Mouse (Mus musculus) right cerebral cortex, postnatal 25 days (tissue): Measurements from ENCODE around the gene Gm11733.
"Not testable (repeated sequence)": the region's sequence is repeated elsewhere in the genome, so short reads cannot be mapped to it uniquely, and the experiment has no call there.

Experiments used
- DNase-seq: peaks from one replicate; pipeline ENCODE4 v3.0.0; 2022

Gm11733 gene

GRCm38 (mm10) chr11:117484198-117484597 lies at the start of gene Gm11733:
Gm11733 (plus strand) TSS chr11:117484368.
- peak; percentile 81 for DNase-seq

DNA sequence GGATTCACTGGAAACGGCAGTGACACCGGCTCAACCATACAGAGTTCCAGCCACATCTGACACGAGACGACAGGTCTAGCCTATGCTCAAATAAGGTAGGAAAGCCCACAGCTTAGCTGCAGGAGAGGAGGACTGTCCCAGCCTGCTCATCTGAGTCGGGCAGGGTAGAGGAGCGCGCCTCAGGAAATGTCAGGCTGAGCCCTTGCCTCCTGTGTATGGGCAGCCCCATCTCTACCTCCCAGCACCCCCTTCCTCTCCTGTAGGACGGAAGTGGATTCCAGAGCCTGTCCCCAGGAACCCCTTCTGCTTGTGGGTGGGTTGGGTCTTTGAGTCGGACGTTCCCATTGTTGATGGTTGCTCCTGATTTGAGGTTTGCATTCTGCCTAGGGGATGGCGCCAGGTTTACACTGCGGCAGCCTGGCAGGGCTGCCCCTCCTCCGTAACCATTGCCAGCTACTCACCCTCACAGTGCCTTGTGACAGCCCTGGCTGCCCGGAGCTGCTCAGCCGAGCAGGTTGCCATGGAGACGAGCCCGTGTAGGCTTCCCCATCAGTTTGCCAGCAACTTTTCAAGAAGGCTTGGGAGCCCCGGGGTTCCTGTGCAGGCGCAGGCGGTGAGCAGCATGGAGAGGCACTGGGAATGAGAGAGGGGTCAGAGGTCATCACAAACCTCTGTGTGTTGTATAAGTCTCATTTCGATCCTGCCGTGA lies 47.6 kb upstream of the Gm11733 start:
- peak; percentile 78 for DNase-seq

DNA sequence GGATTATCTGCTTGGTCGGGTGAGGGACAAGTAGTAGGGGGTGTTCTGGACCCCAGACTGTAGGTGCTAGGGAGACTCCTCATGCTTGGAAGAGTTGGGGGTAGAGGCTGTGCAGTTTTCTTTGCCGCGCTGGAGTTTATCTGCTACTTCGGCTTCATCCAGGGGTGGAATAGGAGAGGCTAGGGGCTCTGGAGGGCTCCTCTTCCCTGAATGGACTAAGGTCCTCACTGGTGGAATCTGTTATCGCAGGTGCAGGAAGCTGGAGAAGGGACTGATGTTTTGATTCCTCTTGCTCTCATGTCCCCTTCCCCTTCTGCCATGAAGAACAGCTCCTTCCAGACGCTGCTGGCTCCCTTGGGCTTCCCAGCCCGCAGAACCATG lies 47.1 kb upstream of the Gm11733 start:
- no peak for DNase-seq

DNA sequence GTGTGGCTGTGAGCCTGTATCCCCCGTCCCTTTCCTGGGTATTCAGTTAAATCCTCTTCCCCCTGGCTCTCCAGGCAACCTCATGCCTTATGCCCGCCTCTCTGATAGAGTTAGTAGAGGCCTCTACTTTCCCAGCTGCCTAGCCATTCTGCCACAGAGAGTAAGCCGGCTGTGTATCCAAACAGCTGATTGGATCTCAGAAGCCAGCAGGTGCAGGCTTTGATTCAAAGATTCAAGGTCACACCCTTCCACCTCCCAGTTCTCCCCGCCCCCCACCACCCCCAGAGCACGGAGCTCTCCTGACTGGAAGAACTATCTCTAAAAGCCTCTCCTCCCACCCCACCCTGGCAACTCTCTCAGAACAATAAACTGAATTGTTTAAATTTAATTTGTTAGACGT lies 45.8 kb upstream of the Gm11733 start:
- no peak for DNase-seq

DNA sequence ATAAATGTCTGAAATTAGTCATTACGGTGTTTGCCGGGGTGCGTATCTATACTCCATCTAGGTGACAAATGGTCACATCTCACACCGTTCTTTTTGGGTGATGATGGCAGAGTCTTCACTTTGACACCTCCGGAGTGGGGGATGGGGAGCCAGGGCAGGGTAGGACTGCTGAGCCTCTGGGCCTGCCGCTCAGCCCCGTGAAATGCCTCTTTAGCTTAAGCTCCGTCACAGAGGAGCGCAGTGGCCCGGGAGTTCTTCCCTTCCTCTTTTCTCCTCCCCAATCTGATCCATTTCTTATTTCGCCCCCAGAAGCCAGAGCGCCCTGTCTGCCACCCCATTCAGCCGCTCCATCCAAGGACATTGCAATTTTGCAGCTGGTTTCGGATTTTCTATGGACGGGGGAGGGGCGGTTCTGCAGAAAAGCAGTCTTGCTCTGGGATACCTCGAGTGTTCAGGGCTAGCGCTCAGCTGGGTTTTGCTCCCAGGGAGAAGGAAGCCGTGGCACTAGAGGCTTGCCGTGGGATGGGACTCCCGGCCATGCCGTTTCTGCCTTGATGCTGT lies 43.2 kb upstream of the Gm11733 start:
- peak; percentile 15 for DNase-seq

DNA sequence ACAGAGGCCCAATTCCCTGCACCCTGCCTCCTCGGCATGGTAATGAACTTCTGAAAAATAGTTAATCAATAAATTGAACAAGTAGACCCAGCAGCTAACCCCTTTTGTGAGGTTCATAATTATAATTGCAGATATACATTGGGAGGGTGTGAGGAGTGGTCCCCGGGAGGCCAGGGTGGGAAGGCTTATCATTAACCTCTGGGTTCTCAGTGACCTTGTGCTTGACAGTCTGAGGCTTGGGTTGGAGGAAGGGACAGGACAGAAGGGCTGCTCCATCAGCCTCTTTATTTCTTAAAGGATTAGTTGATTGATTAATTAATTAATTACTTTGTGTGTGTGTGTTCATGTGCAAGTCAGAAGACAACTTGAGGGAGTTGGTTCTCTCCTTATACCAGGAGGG lies 40.1 kb upstream of the Gm11733 start:
- no peak for DNase-seq

- no peak for DNase-seq
Measured at GRCm38 (mm10) chr11:117445707-117446106, 38.5 kb upstream of the Gm11733 start.

DNA sequence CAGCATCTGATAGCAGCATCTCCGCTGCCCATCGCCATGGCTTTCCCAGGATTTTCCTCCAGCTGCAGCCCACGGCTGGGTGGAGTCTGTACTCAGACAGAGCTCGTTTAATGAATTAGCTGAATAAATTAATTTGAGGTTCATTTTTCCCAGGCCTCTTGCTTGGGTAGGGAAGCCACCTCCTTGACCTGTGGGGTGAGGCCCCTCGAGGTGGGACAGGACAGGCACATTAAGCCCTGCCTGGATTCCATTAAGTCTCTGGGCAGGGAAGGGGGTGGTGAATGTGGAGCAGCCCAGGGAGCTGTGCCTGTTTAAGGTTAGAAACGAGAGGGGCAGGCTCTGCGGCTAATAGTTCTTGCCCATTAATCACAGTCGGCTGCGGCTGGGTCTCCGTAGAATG lies 30.1 kb upstream of the Gm11733 start:
- no peak for DNase-seq

- no peak for DNase-seq
Measured at GRCm38 (mm10) chr11:117459148-117459547, 25.0 kb upstream of the Gm11733 start.

GRCm38 (mm10) chr11:117462202-117462864 lies 21.8 kb upstream of the Gm11733 start:
- no peak for DNase-seq

DNA sequence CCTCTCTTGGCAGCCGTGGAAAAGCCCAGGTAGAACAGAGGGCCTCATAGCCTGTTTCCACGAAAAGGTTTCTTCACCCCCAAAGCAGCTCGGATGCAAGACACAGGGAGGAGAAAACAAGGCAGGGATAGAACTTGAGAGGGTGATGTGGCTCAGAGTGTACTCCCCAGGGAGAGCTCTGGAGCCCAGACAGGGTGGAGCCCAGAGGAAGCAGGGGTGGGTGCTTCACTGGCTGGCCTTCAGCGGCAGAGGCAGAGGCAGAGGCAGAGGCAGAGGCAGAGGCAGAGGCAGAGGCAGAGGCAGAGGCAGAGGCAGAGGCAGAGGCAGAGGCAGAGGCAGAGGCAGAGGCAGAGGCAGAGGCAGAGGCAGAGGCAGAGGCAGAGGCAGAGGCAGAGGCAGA lies 20.8 kb upstream of the Gm11733 start:
- DNase-seq, result not testable (repeated sequence)

DNA sequence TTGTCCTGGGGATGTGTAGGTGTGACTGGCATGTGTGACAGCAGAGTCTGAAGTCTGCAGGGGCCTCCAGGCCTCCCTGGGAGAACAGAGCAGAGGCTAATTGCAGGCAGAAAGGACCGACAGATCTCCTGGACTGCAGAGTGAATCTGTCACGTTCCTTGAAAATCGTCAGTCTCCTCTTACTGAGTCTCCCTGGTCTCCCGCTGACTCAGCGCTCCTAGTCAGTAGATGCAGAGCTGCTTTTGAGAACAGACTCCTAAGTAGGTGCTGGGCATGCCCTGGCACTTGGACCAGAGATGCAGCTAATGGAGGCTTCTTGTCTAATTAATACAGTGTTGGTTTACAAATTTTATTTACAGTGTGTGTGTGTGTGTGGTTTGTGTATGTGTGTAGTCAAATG lies 17.9 kb upstream of the Gm11733 start:
- no peak for DNase-seq

GRCm38 (mm10) chr11:117466911-117467310 lies 17.3 kb upstream of the Gm11733 start:
- DNase-seq, result no peak

GRCm38 (mm10) chr11:117468585-117469363 lies 15.4 kb upstream of the Gm11733 start:
- DNase-seq, result no peak

GRCm38 (mm10) chr11:117469724-117470123 lies 14.4 kb upstream of the Gm11733 start:
- no peak for DNase-seq

- no peak for DNase-seq
Measured at GRCm38 (mm10) chr11:117470586-117471195, 13.5 kb upstream of the Gm11733 start.

GRCm38 (mm10) chr11:117471625-117472283 lies 12.4 kb upstream of the Gm11733 start:
- DNase-seq, result no peak

GRCm38 (mm10) chr11:117472885-117473284 lies 11.3 kb upstream of the Gm11733 start:
- DNase-seq, result peak; percentile 48

DNA sequence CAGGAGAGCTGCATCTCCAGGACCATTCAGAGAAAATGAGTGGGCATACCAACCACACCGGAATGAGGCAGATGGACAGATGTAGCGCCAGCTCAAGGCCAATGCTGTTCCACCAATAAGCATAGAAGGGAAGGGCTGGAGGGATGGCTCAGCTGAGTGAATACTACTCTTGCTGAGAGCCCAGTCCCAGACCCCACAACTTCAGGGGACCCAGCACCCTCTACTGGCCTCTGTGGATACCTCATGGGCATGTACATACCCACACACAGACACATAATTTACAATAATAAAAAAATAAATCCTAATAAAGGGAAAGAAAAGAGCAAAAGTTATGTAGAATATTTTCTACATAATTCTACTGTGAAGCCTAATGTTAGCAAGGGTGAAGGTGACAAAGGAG lies 9.0 kb upstream of the Gm11733 start:
- no peak for DNase-seq

GRCm38 (mm10) chr11:117475669-117476068 lies 8.5 kb upstream of the Gm11733 start:
- DNase-seq, result no peak

DNA sequence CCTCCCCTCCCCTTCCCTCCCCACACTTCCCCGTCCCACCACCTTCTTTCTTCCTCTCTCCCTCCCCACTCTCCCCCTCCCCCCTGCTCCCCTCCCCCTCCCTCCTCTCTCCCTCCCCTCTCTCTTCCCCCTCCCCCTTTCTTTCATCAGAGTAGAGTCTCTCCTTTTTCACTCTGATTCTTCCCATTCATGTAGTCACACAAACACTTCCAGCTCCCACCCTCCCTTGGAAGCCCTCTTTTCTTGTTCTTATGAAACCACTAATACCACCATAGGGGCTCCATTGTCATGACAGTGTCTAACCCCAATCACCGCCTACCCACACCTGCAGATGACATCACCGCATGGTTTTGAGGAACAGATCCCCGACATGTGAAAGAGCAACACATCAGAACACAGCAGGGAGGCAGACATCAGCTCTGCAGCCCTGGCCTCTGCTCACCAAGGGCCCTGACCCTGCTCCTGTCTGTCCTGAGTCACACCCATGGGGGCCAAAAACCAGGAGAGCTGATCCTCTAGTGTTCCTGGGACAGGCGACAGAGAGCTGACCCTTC lies 7.5 kb upstream of the Gm11733 start:
- DNase-seq, result no peak
